Mouse (Mus musculus) liver (tissue): ENCODE results near the gene Zxdc.

ENCODE experiments used
- DNase-seq: peaks from one replicate; pipeline ENCODE4 v3.0.0-alpha.2; 2020; ENCODE audit warnings: mixed read lengths

Zxdc gene

GRCm38 (mm10) chr6:90381465-90381864, 12.2 kb downstream of the Zxdc start:
- DNase-seq, result no peak

GRCm38 (mm10) chr6:90390629-90391028, 21.3 kb downstream of the Zxdc start:
- DNase-seq, result no peak

GRCm38 (mm10) chr6:90393948-90394347, 24.7 kb downstream of the Zxdc start:
- peak; percentile 17 for DNase-seq

DNA sequence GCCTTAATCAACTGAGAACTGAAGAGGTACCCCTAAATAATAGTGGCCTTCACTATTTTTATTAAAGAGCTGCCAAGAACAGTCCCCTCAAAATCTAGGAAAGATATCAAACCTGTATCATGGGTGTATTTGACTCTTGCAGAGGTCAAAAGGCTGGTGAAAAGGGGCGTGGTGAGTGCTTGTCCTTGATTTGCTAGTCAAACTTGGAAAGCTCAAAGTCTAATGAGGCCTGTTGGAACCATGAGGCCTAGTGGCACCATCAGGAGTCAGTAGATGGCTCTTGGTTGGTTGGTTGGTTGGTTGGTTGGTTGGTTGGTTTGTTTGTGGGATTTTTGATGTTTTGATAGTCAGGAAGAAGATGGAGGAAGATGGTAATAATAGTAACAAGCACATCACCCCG, 26.5 kb downstream of the Zxdc start:
- no peak for DNase-seq

DNA sequence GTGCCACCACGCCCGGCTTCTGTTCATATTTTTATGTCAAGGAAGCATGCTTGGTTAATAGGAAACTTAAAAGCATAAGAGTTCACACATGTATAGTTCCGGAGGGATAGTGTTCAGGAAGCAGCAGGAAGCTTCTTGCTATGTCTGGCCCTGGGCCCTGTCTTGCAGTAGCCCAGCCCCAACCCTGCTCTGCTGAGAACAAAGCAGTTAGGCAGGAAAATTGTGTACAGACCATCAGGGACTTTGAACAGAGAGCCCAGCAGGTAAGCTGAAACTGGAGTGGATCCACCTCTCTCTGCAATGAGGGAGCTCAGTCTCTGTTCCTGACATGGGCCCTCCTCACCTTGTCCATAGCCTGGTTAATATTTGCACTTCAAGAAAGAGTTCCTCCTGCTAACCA, 28.0 kb downstream of the Zxdc start:
- DNase-seq, result no peak

DNA sequence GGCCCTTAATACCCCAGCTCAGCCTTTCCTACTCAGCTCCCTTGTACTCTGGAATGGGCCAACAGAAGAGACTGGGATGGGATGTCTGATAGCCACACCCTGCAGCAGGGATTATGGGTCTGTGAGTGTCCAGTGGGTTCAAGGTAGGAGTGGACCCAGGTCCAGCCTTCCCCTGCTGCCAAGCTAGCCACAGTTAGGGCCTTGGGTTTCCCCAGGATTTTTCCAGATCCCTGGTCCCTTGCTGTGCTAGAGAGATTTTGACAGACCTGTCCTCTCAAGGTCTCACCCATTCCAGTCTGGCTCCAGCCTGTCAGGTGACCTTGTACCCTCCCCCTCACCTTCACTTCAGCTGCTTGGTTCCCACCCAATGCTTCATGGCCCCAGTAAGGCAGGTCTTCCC, 39.3 kb downstream of the Zxdc start:
- no peak for DNase-seq

GRCm38 (mm10) chr6:90410972-90411371, 41.7 kb downstream of the Zxdc start:
- DNase-seq, result no peak

- DNase-seq, result no peak
Observed at GRCm38 (mm10) chr6:90411926-90412325, 42.6 kb downstream of the Zxdc start.

DNA sequence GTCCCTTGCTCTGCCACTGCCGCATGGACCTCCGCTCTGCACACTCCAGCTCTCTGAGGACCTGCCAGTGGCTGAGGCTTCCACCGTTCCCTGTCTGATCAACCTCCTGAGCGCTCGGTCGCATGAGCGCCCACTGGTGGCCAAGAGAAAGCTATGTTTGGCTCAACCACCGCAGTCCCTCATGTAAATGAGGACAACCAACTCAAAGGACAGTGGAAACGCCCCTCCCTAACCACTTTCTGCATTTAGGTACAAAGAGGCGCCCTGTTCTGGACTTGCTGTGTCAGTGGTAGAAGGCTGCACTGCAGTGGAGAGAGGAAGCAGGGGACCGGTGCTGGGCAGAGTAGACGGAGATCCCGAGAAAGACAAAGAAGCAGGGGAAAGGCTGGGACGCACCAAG, 53.3 kb downstream of the Zxdc start:
- peak; percentile 79 for DNase-seq

DNA sequence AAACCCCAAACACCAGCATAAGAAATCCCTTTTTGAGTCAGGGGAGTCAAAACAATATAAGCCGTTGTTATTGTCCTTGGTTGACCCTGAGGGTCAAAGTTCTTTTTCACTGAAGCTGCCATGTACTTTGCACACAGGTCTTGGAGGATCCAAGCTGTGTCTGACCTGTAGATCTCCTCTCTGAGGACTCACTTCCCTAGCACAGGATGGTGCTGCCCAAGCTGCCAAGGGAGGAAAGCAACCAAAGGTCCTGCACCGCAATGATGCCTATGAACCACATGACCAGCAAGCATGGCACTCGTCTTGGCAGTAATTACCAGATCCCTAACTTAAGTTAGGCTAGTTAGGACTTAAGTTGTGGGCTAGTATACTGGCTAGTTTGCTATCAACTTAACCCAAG, 56.1 kb downstream of the Zxdc start:
- DNase-seq, result no peak

DNA sequence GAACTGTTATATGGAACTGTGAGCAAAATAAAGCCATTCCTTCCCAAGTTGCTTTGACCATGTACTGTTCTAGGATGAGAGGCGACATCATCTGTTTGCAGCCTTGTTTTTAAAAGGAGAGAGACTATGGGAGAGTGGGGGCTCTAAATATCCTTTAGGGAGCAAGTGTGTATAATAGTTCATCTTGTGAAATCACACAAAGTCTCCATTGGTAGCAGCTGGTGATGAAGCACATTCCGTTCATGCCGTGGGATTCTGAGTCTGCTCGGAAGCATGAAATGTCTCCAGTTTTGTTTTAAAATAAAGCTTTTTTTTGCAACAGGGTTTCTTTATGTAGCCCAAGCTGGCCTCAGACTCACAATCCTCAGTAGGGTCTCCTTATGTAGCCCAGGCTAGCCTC, 56.7 kb downstream of the Zxdc start:
- DNase-seq, result no peak

DNA sequence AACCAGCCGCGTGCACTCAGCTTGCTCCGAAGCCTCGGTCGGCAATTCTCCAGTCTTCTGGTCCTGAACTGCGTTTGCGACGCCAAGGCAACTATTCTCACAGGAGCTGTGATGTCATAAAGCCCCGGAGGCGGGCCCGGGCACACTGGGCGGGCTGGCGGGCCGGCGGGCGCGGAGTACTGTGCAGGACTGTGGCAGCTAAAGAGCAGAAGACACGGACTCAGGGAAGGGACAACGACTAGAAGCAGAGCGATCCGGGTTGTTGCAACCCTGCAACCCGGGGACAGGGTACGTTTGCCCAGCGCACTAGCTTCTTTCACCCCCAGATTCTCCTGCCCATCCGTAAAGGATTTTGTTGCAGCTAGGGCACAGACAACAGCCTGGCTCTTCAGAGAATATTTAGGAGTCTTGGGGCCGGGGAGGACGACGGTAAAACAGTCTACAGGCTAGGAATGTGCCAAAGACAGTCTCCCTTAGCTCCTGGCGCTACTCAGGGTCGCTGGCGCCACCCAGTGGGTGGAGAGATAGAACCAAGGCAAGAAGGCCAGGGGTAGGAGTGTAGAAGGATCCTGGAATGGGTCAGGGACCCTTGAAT, 59.2 kb downstream of the Zxdc start, which contains the start of gene Cfap100:
TSS of gene Cfap100 (minus strand) at position 418 of the 595 bp plus-strand sequence.
- peak; percentile 59 for DNase-seq

- DNase-seq, result no peak
Observed at GRCm38 (mm10) chr6:90429911-90430310, 60.6 kb downstream of the Zxdc start.

DNA sequence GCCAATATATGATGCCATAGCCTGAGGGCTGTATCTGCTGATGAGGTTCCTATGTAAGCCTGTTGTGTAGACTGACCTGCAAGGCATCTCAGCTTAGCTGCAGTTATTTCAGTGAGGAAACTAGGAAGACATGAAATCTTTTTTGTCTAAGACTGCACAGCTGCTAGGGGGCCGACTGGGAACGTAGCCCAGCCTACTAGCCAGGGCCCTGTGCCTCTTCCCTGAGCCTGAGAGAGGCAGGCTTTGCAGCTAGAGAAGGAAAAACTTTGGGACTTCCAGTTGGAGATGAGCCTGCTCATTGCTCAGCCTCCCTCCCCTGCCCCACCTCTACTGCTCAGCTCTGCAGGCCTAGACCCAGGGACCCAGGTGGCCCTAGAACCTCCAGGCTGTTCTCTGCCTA, 62.2 kb downstream of the Zxdc start:
- no peak for DNase-seq

DNA sequence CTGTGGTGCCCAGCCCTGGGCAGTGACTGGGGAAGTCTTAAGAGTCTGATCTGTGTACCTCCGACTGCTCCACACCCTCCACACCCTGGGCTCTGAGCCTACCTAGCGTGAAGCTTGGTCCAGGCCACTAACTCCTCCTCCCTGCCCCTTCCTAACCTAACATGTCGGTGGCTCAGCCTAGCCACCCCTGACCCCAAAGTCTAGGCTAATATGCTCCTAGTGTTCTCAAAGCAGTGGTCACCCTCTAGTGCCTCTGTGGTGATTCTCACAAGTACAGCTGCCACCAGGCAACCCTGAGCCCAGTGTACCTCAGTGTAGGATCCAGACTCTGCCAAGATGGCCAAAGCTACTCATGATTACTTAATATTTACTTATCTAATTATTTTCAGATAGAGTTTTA, 65.4 kb downstream of the Zxdc start:
- DNase-seq, result no peak

DNA sequence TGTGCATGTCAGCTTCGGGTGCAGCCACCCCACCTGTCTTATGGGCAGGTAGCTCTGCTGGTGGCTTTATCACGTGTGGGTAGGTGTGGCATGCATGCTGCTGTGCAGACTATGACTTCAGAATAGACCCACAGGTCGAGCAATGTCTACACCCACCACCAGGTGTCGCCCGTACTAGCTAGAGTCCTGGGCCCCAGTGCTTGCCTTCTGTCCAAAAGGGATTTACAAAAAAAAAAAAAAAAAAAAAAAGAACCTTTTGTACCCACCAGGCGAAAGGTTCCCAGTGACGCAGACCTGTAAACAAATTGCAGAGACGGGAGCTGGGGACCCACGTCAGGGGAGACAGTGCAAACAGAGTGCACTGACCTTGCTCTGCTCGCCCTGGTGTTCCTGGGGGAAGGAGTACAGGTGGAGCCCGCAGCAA, 65.9 kb downstream of the Zxdc start:
- peak; percentile 75 for DNase-seq

GRCm38 (mm10) chr6:90436192-90436907, 67.1 kb downstream of the Zxdc start:
- DNase-seq, result no peak

DNA sequence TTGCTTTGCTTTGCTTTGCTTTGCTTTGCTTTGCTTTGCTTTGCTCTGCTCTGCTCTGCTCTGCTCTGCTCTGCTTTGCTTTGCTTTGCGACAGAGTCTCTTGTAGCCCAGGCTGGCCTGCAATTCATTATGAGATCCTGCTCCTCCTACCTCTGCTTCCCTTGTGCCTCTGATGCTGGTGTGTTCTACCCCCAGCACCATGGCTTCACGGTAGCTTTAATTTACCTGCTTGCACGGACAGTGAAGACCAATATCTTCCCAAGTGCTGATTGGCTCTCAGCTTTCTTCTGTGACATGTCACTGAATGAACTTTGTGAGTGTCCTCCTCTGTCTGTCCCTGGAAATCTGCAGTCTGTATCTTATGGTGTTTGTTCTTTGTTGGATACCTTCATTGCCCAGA, 67.7 kb downstream of the Zxdc start:
- no peak for DNase-seq

GRCm38 (mm10) chr6:90446883-90447282, 77.6 kb downstream of the Zxdc start:
- DNase-seq, result no peak

GRCm38 (mm10) chr6:90450179-90450578, 80.9 kb downstream of the Zxdc start:
- DNase-seq, result peak; percentile 70

DNA sequence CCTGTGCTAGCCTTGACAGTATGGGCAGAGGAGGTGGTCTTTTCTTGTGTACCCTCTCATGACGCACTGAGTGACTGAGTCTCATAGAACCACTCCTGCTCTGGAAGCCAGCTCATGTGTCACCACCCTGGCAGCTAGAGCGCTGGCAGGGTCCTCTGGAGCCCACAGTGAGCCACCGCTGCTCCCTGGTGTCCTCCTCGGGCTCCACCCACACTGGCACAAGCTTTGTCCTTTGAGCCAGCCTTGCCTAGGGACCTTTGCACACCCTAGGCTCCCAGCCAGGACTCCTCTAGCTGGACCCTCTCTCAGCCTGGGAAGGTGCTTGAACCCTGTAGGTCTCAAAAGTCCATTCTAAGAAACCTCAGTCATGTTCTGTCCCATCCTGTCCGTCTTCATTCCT, 81.4 kb downstream of the Zxdc start:
- DNase-seq, result no peak

- no peak for DNase-seq
Observed at GRCm38 (mm10) chr6:90451512-90451911, 82.2 kb downstream of the Zxdc start.

DNA sequence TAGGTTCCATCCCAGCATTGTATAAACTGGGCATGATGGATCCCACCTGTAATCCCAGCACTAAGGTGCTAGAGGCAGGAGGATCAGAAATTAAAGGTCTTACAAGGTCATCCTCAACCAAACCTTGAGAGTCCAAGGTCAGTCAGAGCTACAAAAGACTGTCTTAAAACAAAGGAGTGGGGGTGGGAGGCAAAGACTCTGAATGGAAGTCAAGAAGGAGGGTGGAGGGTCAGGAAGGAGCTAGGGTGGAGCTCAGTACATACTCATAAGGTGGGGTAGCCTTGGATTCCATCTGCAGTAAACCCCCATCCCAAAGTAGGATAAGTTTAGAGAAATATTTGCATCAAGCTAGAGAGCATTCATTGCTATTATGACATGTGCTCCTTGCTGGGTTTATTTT, 83.3 kb downstream of the Zxdc start:
- no peak for DNase-seq
